In the genomic region with DNA sequence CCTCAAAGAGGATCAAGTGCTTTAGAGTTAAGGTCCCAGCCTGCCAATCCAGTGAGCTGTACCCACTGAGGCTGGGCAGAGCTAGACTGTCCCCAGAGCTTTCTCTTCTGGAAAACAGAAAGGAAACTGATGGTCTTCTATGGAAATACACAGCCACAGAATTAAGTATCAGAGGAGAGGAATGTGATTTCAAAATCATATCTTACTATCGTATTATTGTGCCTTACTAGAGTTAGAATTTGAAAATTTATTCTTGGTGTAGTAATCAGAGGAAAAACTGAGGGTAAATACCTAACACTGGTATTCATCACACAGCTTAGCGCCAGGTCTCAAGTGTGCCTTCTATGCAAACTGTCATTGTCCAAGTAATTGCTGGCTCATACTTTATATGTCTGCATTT, we compare ENCODE assay signal across 21 mouse cellular contexts. TPM values are rescaled to one million over a fixed set of nuclear protein-coding genes. Genes with fewer than 3 reads are reported as not detected.
A peak's percentile ranks its signal among the peaks of the same experiment; 100 is the strongest.
DNase-seq lines count a peak whose midpoint lies in the region; ATAC-seq lines count a peak whose summit lies in the region.
"Had no signal": no experiment of that assay in that cellular context is flagged by ENCODE, and none has a peak within 500 bp of the region (broad histone marks: within the 10 kb centered on the region; RNA-seq: fewer than 3 reads in every experiment).

No protein-coding gene starts in this region.

- WGBS in forebrain, embryonic 10.5 days, result 94% methylated on average over 2 of the region's 2 CpGs
- 65% methylated on average over 2 of the region's 2 CpGs for WGBS in forebrain, embryonic 15.5 days
- 75% methylated on average over 2 of the region's 2 CpGs for WGBS in forebrain, embryonic 12.5 days
- WGBS in forebrain, embryonic 13.5 days, result 71% methylated on average over 2 of the region's 2 CpGs

- H3K4me1 ChIP-seq in forebrain, embryonic 10.5 days, result peaks cover 40% of the 10 kb centered on the region
- H3K4me1 ChIP-seq in forebrain, embryonic 15.5 days, result no peaks in the 10 kb centered on the region
- H3K4me1 ChIP-seq in forebrain, embryonic 12.5 days, result peaks cover 8% of the 10 kb centered on the region; the same call in 1 of the 2 replicates
- peaks cover 8% of the 10 kb centered on the region; the same call in 1 of the 2 replicates for H3K4me1 ChIP-seq in forebrain, embryonic 13.5 days

- no peak for DNase-seq in forebrain, embryonic 10.5 days (ENCODE audit: extremely low spot score, low spot score)
- peak; percentile 54 for DNase-seq in NIH3T3 (ENCODE audit: low read depth)
- peak; percentile 26 for DNase-seq in fibroblast of lung, adult 2 months (ENCODE audit: low read depth)
- no peak for DNase-seq in heart, postnatal 10 days
- no peak for DNase-seq in heart, adult 18-20 months
- DNase-seq: adrenal gland, adult 2 months; adrenal gland, postnatal 10 days; adrenal gland, postnatal 25 days; cerebellum, adult 11 months; cerebellum, adult 18-20 months; cerebellum, adult 8-10 months; cerebellum, adult 9-11 months; cerebellum, postnatal 14 days; cerebellum, postnatal 36 days; embryo, embryonic 11 days had no signal

- H3K4me2 ChIP-seq in forebrain, embryonic 15.5 days (replicated peaks), result no peak overlapping the region
- H3K4me2 ChIP-seq in forebrain, embryonic 12.5 days, result no peak overlapping the region
- no peak overlapping the region for H3K4me2 ChIP-seq in forebrain, embryonic 13.5 days
- H3K4me2 ChIP-seq: embryonic facial prominence, embryonic 13.5 days; embryonic facial prominence, embryonic 15.5 days had no signal

- H3K27me3 ChIP-seq in forebrain, embryonic 10.5 days (ENCODE audit: poor library complexity, severe bottlenecking), result no peaks in the 10 kb centered on the region
- H3K27me3 ChIP-seq in forebrain, embryonic 15.5 days, result no peaks in the 10 kb centered on the region
- H3K27me3 ChIP-seq in forebrain, embryonic 12.5 days, result no peaks in the 10 kb centered on the region
- H3K27me3 ChIP-seq in forebrain, embryonic 13.5 days, result no peaks in the 10 kb centered on the region
- H3K27me3 ChIP-seq: embryonic facial prominence, embryonic 13.5 days; embryonic facial prominence, embryonic 15.5 days had no signal

- H3K9me3 ChIP-seq in forebrain, embryonic 10.5 days, result no peaks in the 10 kb centered on the region
- no peaks in the 10 kb centered on the region for H3K9me3 ChIP-seq in forebrain, embryonic 15.5 days
- H3K9me3 ChIP-seq in forebrain, embryonic 12.5 days, result no peaks in the 10 kb centered on the region
- no peaks in the 10 kb centered on the region for H3K9me3 ChIP-seq in forebrain, embryonic 13.5 days (replicated peaks)
- H3K9me3 ChIP-seq: embryonic facial prominence, embryonic 13.5 days; embryonic facial prominence, embryonic 15.5 days had no signal

- peak overlapping the region; percentile 42; the same call in 1 of the 2 replicates for H3K27ac ChIP-seq in forebrain, embryonic 10.5 days
- H3K27ac ChIP-seq in forebrain, embryonic 15.5 days (replicated peaks), result no peak overlapping the region
- H3K27ac ChIP-seq in forebrain, embryonic 12.5 days, result 0 out of 2 replicates have a peak overlapping the region, but pooled peaks have one; percentile 43
- H3K27ac ChIP-seq in forebrain, embryonic 13.5 days, result no peak overlapping the region
- H3K27ac ChIP-seq: embryonic facial prominence, embryonic 13.5 days; embryonic facial prominence, embryonic 15.5 days had no signal

- no peak for ATAC-seq in forebrain, embryonic 15.5 days (replicated peaks)
- no peak for ATAC-seq in forebrain, embryonic 12.5 days (ENCODE audit: low FRiP score)
- ATAC-seq in forebrain, embryonic 13.5 days, result no peak; the same call in 1 of the 2 replicates
- ATAC-seq: forebrain, embryonic 14.5 days had no signal

- no peak overlapping the region for H3K4me3 ChIP-seq in forebrain, embryonic 10.5 days
- no peak overlapping the region for H3K4me3 ChIP-seq in forebrain, embryonic 15.5 days
- H3K4me3 ChIP-seq in forebrain, embryonic 12.5 days (replicated peaks), result no peak overlapping the region
- no peak overlapping the region for H3K4me3 ChIP-seq in forebrain, embryonic 13.5 days
- H3K4me3 ChIP-seq: embryonic facial prominence, embryonic 13.5 days; embryonic facial prominence, embryonic 15.5 days had no signal

- no peak overlapping the region for H3K9ac ChIP-seq in forebrain, embryonic 15.5 days (replicated peaks)
- H3K9ac ChIP-seq in forebrain, embryonic 12.5 days, result no peak overlapping the region
- H3K9ac ChIP-seq in forebrain, embryonic 13.5 days, result no peak overlapping the region
- H3K9ac ChIP-seq: embryonic facial prominence, embryonic 13.5 days; embryonic facial prominence, embryonic 15.5 days had no signal

- intact Hi-C loops in heart, postnatal 10 days (cut with DNase I), result no loop called here

- 0 out of 2 replicates have a peak, but pooled peaks cover 6% of the 10 kb centered on the region for H3K36me3 ChIP-seq in forebrain, embryonic 10.5 days (replicated peaks)
- H3K36me3 ChIP-seq in forebrain, embryonic 15.5 days, result no peaks in the 10 kb centered on the region
- no peaks in the 10 kb centered on the region for H3K36me3 ChIP-seq in forebrain, embryonic 12.5 days (replicated peaks)
- H3K36me3 ChIP-seq in forebrain, embryonic 13.5 days (ENCODE audit: poor library complexity, severe bottlenecking), result no peaks in the 10 kb centered on the region
- H3K36me3 ChIP-seq: embryonic facial prominence, embryonic 13.5 days; embryonic facial prominence, embryonic 15.5 days had no signal

RNA-seq across cellular contexts. Expression of gene Rab11fip2, which starts 54.6 kb away (rescaled TPM):
- 3.0 and 3.6 TPM in 2 replicates for polyA plus RNA-seq in forebrain, embryonic 10.5 days (2016; fragmentation: Nextera tagmentation; extraction: Ambion mirVana)
- polyA plus RNA-seq in forebrain, embryonic 15.5 days (2015; fragmentation: Nextera tagmentation; extraction: Ambion mirVana), result 11.8 and 12.6 TPM in 2 replicates
- polyA plus RNA-seq in forebrain, embryonic 12.5 days (2016; fragmentation: Nextera tagmentation; extraction: Ambion mirVana), result 7.4 and 8.5 TPM in 2 replicates
- 10.3 and 11.0 TPM in 2 replicates for polyA plus RNA-seq in forebrain, embryonic 13.5 days (2015; fragmentation: Nextera tagmentation; extraction: Ambion mirVana)
- 10 to 100 TPM; 10.9 to 12.5 TPM for total RNA-seq in heart, postnatal 10 days (2021)
- total RNA-seq in heart, adult 18-20 months (2021), result 1 to 10 TPM; 8.4 to 8.8 TPM

Comparison
In these comparisons a context has a peak if more than half of its experiments do, and no peak if none do; other contexts are left out.
1. H3K27ac ChIP-seq: peak in forebrain, embryonic 10.5 days (single experiment) and forebrain, embryonic 12.5 days (single experiment); none in forebrain, embryonic 15.5 days (single experiment) and forebrain, embryonic 13.5 days (single experiment).
2. DNase-seq: peak in NIH3T3 (single experiment) and fibroblast of lung, adult 2 months (single experiment); none in forebrain, embryonic 10.5 days (single experiment), heart, postnatal 10 days (0 of 2) and heart, adult 18-20 months (0 of 2).